Mouse (Mus musculus): ENCODE measurements around the gene Glis2.

- TF ChIP-seq CTCF (IDR thresholded peaks at IDR 0.05 in 2 of 3, conservative IDR thresholded peaks at IDR 0.05 in 1 of 3; ENCODE audit: control insufficient read depth in 1 of 3, insufficient read depth in 1 of 3, low read depth in 2 of 3, low read length in 3 of 3, poor library complexity in 1 of 3, severe bottlenecking in 1 of 3) (no peak), KAT2A (conservative IDR thresholded peaks at IDR 0.05; ENCODE audit: low read depth, low read length) (no peak), POLR2A (IDR thresholded peaks at IDR 0.05; ENCODE audit: control insufficient read depth in 1 of 2, insufficient read depth in 1 of 2, low read depth in 1 of 2, low read length in 2 of 2, poor library complexity in 1 of 2) (no peak), EP300 (IDR thresholded peaks at IDR 0.05; ENCODE audit: low read depth in 1 of 2, low read length in 2 of 2) (no peak), SIN3A (IDR thresholded peaks at IDR 0.05; ENCODE audit: low read length) (no peak), POLR2AphosphoS2 (IDR thresholded peaks at IDR 0.05; ENCODE audit: low read length) (no peak), NRF1 (IDR thresholded peaks at IDR 0.05; ENCODE audit: insufficient read depth, low read depth, low read length, poor library complexity, severe bottlenecking) (no peak), E2F4 (IDR thresholded peaks at IDR 0.05; ENCODE audit: borderline replicate concordance, low read depth, low read length) (no peak), MAZ (IDR thresholded peaks at IDR 0.05; ENCODE audit: low read depth, low read length) (no peak), ELF1 (IDR thresholded peaks at IDR 0.05; ENCODE audit: low read depth, low read length) (no peak), ZC3H11A (IDR thresholded peaks at IDR 0.05; ENCODE audit: low read depth, low read length) (no peak), ZMIZ1 (IDR thresholded peaks at IDR 0.05; ENCODE audit: low read depth, low read length) (no peak)
Measured at GRCm38 (mm10) chr16:4578630-4579029, 15.9 kb upstream of the Glis2 start.

All from MEL (cell line).